Mouse (Mus musculus): ENCODE data around the gene Rchy1. TPM values are rescaled to one million over a fixed set of nuclear protein-coding genes. Genes with fewer than 3 reads are reported as not detected.

Rchy1 gene
- polyA plus RNA-seq, 1 experiment, result 0.66 TPM

DNA sequence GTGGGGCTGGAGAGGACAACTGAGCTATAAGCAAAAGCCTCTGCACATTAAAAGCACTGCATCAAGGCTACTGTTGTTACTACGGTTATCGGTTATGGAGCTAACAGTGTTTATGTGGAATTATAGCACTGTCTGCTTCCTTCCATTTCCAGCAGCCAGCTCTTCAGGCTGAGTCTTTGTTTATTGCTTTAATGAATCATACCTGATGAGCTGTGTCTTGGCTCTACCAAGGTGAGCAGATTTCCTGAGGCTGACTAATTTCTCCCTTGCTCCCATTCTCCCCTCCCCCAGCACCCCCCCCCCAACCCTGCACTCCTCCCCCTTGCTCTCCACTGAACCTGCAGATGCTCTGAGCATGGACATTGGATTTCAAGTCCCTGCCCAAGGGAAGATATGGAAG is 24.9 kb upstream of the Rchy1 start:
- no peak overlapping the region for H3K4me3 ChIP-seq (replicated peaks)
- H3K9me3 ChIP-seq (ENCODE audit: control insufficient read depth, low read length), result no peaks in the 10 kb centered on the region
- H3K27me3 ChIP-seq (ENCODE audit: control insufficient read depth), result no peaks in the 10 kb centered on the region
- TF ChIP-seq GATA1 (IDR thresholded peaks at IDR 0.05; ENCODE audit: low read length) (no peak), TAL1 (IDR thresholded peaks at IDR 0.05; ENCODE audit: low read length) (no peak)
- no peaks in the 10 kb centered on the region for H3K4me1 ChIP-seq (ENCODE audit: control insufficient read depth)
- H3K36me3 ChIP-seq (ENCODE audit: control insufficient read depth), result no peaks in the 10 kb centered on the region

DNA sequence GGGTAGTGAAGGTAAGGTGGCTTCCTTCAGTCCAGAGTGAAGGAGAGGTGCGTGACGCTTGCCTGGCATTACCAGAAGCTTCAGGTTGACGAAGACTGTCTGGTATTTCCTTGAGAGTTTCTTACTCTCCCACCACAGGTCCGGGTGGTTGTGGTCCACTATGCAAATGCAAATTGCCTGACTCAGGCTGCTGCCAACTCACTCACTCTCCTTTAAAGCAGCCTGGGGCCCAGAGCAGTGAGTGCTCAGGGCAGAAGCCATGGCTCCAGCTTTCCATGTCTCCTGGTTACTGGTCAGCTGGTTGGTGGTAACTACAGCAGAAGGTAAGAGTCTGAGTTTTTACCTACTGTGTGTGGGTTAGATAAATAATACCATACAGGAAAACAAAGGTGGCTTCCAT is 24.4 kb upstream of the Rchy1 start, which contains the start of gene Odaph:
Gene Odaph, plus strand, starts transcription at position 240 of the 400 bp plus-strand sequence.
- no peaks in the 10 kb centered on the region for H3K27me3 ChIP-seq (ENCODE audit: control insufficient read depth)
- no peaks in the 10 kb centered on the region for H3K36me3 ChIP-seq (ENCODE audit: control insufficient read depth)
- H3K9me3 ChIP-seq (ENCODE audit: control insufficient read depth, low read length), result no peaks in the 10 kb centered on the region
- H3K4me1 ChIP-seq (ENCODE audit: control insufficient read depth), result no peaks in the 10 kb centered on the region
- no peak within 1 kb of the TSS for H3K4me3 ChIP-seq (replicated peaks)
- no peak for TF ChIP-seq TAL1 (IDR thresholded peaks at IDR 0.05; ENCODE audit: low read length)
- TF ChIP-seq GATA1 (IDR thresholded peaks at IDR 0.05; ENCODE audit: low read length), result no peak

DNA sequence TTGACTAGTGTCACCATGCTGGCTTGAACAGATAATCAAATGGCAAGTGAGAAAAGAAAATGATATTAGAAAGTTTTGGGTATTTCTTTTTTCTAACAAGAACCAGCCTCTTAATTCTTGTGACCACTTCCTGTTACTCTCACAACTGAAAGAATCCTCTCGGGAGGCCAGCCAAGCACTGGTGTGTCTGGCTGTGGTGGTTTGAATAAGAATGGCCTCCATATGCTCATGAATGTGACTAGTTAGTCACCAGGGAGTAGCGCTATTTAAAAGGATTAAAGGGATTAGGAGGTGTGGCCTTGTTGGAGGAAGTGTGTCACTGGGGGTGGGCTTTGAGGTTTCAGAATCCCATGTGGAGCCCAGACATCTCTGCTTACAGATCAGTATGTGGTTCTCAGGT is 22.9 kb upstream of the Rchy1 start:
- H3K36me3 ChIP-seq (ENCODE audit: control insufficient read depth), result no peaks in the 10 kb centered on the region
- H3K4me3 ChIP-seq (replicated peaks), result no peak overlapping the region
- no peaks in the 10 kb centered on the region for H3K4me1 ChIP-seq (ENCODE audit: control insufficient read depth)
- H3K9me3 ChIP-seq (ENCODE audit: control insufficient read depth, low read length), result no peaks in the 10 kb centered on the region
- H3K27me3 ChIP-seq (ENCODE audit: control insufficient read depth), result no peaks in the 10 kb centered on the region
- TF ChIP-seq TAL1 (IDR thresholded peaks at IDR 0.05; ENCODE audit: low read length), result no peak
- TF ChIP-seq GATA1 (IDR thresholded peaks at IDR 0.05; ENCODE audit: low read length), result no peak

DNA sequence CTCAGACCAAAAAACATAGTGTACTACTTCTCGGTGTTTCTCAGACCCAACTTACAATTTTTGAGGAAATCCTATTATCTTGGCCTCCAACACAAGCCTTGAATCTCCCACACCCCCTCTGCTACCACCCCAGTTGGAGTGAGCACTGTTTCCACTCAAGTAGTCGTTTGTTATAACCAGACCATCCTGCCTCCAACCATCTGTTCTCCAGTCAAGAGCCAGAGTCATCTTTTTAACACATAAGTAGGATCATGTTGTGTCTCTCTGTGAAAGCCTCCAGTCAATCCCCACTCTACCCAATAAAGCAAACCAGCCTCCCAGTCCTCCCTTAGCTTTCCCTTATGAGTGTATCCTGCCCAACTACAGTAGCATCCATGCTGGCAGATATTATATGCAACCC is 20.6 kb upstream of the Rchy1 start:
- H3K27me3 ChIP-seq (ENCODE audit: control insufficient read depth), result no peaks in the 10 kb centered on the region
- no peak overlapping the region for H3K4me3 ChIP-seq (replicated peaks)
- H3K36me3 ChIP-seq (ENCODE audit: control insufficient read depth), result no peaks in the 10 kb centered on the region
- TF ChIP-seq GATA1 (IDR thresholded peaks at IDR 0.05; ENCODE audit: low read length) (no peak), TAL1 (IDR thresholded peaks at IDR 0.05; ENCODE audit: low read length) (no peak)
- no peaks in the 10 kb centered on the region for H3K4me1 ChIP-seq (ENCODE audit: control insufficient read depth)
- H3K9me3 ChIP-seq (ENCODE audit: control insufficient read depth, low read length), result no peaks in the 10 kb centered on the region

DNA sequence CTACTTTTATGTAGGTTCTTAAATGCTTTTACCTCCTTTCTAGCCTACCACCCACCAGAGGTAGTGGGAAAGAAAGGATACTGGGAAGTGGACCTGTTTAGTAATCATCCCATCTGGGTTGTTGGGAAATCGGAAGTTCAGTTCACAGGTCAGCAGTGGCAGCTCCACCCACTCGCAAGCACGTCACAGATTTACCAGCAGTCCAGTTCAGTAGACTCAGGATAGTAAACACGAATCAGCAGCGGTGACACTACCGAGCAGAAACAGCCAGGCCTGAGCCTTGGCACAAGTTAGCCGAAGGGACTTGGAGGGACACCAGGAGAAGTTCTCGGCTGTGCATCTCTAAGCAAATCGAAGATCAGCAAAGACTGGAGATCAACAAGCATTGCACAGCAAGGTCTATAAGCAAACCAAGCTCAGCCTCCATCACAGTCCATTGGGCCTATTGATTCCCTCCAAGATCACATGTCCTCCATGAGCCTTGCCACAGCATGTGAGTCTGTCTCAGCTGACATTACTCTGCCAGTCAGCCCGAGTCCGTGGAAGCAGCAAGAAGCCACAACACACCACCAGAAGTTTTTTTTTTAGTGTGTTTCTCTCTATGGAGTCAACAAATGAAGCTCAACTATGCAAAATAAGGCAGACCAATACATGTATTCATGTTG is 18.4 kb upstream of the Rchy1 start:
- TF ChIP-seq GATA1 (IDR thresholded peaks at IDR 0.05; ENCODE audit: low read length) (no peak), TAL1 (IDR thresholded peaks at IDR 0.05; ENCODE audit: low read length) (no peak)
- no peaks in the 10 kb centered on the region for H3K4me1 ChIP-seq (ENCODE audit: control insufficient read depth)
- H3K27me3 ChIP-seq (ENCODE audit: control insufficient read depth), result no peaks in the 10 kb centered on the region
- H3K4me3 ChIP-seq (replicated peaks), result no peak overlapping the region
- no peaks in the 10 kb centered on the region for H3K9me3 ChIP-seq (ENCODE audit: control insufficient read depth, low read length)
- no peaks in the 10 kb centered on the region for H3K36me3 ChIP-seq (ENCODE audit: control insufficient read depth)

DNA sequence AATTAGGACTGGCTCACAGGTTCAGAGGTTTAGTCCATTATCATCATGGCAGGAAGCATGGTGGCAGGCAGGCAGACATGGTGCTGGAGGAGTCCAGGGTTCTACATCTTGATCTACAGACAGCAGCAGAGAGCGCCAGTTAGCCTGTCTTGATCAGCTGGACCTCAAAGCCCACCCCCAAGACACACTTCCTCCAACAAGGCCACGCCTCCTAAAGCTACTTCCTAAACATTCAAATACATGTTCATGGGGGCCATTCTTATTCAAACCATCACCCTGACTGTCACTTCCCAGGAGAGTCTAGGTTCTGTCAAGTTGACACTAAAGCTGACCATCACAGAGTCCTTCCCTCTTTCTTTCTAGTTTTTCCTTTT is 14.5 kb upstream of the Rchy1 start:
- TF ChIP-seq GATA1 (IDR thresholded peaks at IDR 0.05; ENCODE audit: low read length) (no peak), TAL1 (IDR thresholded peaks at IDR 0.05; ENCODE audit: low read length) (no peak)
- Histone ChIP-seq H3K27me3 (ENCODE audit: control insufficient read depth) (no peaks in the 10 kb centered on the region), H3K4me3 (replicated peaks) (no peak overlapping the region), H3K4me1 (ENCODE audit: control insufficient read depth) (no peaks in the 10 kb centered on the region), H3K9me3 (ENCODE audit: control insufficient read depth, low read length) (no peaks in the 10 kb centered on the region), H3K36me3 (ENCODE audit: control insufficient read depth) (0 out of 2 replicates have a peak, but pooled peaks cover under 1% of the 10 kb centered on the region)

DNA sequence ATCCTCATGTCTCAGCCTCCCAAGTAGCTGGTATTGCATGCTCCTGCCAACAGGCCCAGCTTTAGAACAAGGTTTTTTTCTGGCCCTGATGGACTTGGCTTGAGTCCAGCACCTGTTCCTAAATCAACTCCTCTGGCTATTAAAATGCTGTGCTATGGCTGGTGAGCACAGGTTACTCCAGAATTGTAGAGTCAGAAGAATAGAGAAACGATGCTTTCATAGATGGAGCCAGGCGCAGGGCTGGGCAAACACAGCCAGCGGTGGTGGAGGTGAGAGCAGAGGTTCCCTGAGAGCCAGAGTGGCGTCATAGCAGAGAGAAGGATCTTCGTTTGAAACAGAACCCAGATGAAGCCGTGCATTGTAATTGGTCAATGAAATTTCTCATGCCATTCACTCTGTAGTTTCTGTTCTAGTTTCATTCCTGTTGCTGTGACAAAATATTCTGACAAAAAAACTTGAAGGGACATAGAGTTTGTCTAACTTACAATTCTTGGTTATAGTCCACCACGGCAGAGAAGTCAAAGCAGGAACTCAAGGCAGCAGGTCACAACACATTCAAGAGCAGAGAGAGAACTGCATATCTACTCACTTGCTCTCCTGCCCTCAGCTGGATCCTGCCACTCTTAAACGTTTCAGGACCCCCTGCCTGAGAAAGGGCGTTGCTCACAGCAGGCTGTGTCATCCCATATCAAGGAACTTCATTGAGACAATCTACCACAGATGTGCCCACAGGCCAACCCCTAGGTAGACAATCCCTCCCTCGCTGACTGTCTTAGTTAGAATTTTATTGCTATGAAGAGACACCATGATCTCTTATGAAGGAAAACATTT is 13.9 kb upstream of the Rchy1 start:
- TF ChIP-seq GATA1 (IDR thresholded peaks at IDR 0.05; ENCODE audit: low read length) (no peak), TAL1 (IDR thresholded peaks at IDR 0.05; ENCODE audit: low read length) (no peak)
- no peaks in the 10 kb centered on the region for H3K27me3 ChIP-seq (ENCODE audit: control insufficient read depth)
- no peaks in the 10 kb centered on the region for H3K9me3 ChIP-seq (ENCODE audit: control insufficient read depth, low read length)
- H3K4me1 ChIP-seq (ENCODE audit: control insufficient read depth), result no peaks in the 10 kb centered on the region
- H3K36me3 ChIP-seq (ENCODE audit: control insufficient read depth), result 0 out of 2 replicates have a peak, but pooled peaks cover 2% of the 10 kb centered on the region
- no peak overlapping the region for H3K4me3 ChIP-seq (replicated peaks)

DNA sequence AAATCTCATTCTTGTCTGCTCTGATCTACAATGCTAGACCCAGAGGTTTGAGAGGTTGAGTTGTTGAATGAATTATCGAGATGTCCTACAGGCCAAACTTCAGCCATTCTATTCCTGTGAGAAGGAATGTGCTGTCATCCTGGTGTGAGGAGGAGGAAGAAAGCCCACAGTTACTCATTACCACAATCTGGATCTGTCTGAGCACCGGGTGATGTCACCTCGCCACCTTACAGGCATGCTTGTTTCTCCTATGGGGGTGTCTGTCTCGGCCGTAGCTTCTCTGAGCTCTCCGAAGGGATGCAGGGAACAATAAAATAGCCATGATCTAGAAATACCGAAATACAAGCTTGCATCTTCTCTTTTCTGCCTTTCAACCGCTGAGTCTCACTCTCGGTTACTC is 12.9 kb upstream of the Rchy1 start:
- H3K9me3 ChIP-seq (ENCODE audit: control insufficient read depth, low read length), result no peaks in the 10 kb centered on the region
- H3K36me3 ChIP-seq (ENCODE audit: control insufficient read depth), result peaks cover 3% of the 10 kb centered on the region; the same call in 1 of the 2 replicates
- TF ChIP-seq TAL1 (IDR thresholded peaks at IDR 0.05; ENCODE audit: low read length) (no peak), GATA1 (IDR thresholded peaks at IDR 0.05; ENCODE audit: low read length) (no peak)
- H3K27me3 ChIP-seq (ENCODE audit: control insufficient read depth), result no peaks in the 10 kb centered on the region
- no peaks in the 10 kb centered on the region for H3K4me1 ChIP-seq (ENCODE audit: control insufficient read depth)
- H3K4me3 ChIP-seq (replicated peaks), result no peak overlapping the region

DNA sequence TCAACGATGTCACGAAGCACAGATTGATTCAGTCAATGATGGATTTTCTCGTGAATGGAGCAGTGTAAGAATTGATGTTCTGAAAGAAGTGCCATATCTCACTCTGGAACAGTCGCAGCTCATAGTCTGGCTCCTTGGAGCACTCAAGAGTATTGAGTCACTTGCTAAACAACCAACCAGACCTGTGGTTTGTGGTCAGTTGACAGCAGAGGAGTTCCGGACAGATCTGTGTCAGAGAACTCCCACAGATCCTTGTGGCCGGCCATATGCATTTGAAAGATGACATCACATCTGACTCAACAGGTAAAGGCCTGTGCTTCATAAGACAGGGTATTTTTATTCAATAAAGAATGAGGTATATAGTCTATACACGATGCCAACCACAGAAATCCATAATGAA is 11.1 kb upstream of the Rchy1 start:
- no peak overlapping the region for H3K4me3 ChIP-seq (replicated peaks)
- no peak for TF ChIP-seq GATA1 (IDR thresholded peaks at IDR 0.05; ENCODE audit: low read length)
- TF ChIP-seq TAL1 (IDR thresholded peaks at IDR 0.05; ENCODE audit: low read length), result no peak
- H3K4me1 ChIP-seq (ENCODE audit: control insufficient read depth), result no peaks in the 10 kb centered on the region
- peaks cover 12% of the 10 kb centered on the region for H3K36me3 ChIP-seq (ENCODE audit: control insufficient read depth)
- H3K9me3 ChIP-seq (ENCODE audit: control insufficient read depth, low read length), result no peaks in the 10 kb centered on the region
- no peaks in the 10 kb centered on the region for H3K27me3 ChIP-seq (ENCODE audit: control insufficient read depth)

All from erythroblast, embryonic 14.5 days (primary cell).